Mouse (Mus musculus) intestine, postnatal 0 days (tissue): ENCODE data around the gene Hoxb7. TPM values are rescaled to one million over a fixed set of nuclear protein-coding genes. Genes with fewer than 3 reads are reported as not detected.

Source experiments
- ATAC-seq: fragments of 200-750 bp; cut with Nextera tagmentation; 2 replicates; pipeline ENCODE4 v1.8.0; 2017; ENCODE audit warnings: mild to moderate bottlenecking, moderate TSS enrichment, moderate library complexity
- H3K27ac ChIP-seq: fragments of 300-500 bp; sonication (generic); 2 replicates; pipeline ENCODE4 v1.5.1; 2014; ENCODE audit warnings: mild to moderate bottlenecking, low read depth, low read length, moderate library complexity
- H3K27me3 ChIP-seq: fragments of 300-500 bp; sonication (generic); replicated peaks from 2 replicates; pipeline ENCODE4 v1.6.1; 2014; ENCODE audit warnings: low read length, mixed read lengths; ENCODE audit not compliant: control insufficient read depth, insufficient read depth
- H3K36me3 ChIP-seq: fragments of 300-500 bp; sonication (generic); 2 replicates; pipeline ENCODE4 v1.6.1; 2014; ENCODE audit warnings: mild to moderate bottlenecking, moderate library complexity; ENCODE audit not compliant: control insufficient read depth, insufficient read depth
- H3K4me1 ChIP-seq: fragments of 300-500 bp; sonication (generic); replicated peaks from 2 replicates; pipeline ENCODE4 v1.6.1; 2014; ENCODE audit warnings: antibody characterized with exemption, low read length, mixed read lengths; ENCODE audit not compliant: control insufficient read depth, insufficient read depth
- H3K4me2 ChIP-seq: fragments of 300-500 bp; sonication (generic); replicated peaks from 2 replicates; pipeline ENCODE4 v1.6.1; 2014; ENCODE audit warnings: low read depth, mild to moderate bottlenecking, moderate library complexity
- H3K4me3 ChIP-seq: fragments of 300-500 bp; sonication (generic); 2 replicates; pipeline ENCODE4 v1.5.1; 2014; ENCODE audit warnings: low read depth, low read length
- H3K9ac ChIP-seq: fragments of 300-500 bp; sonication (generic); 2 replicates; pipeline ENCODE4 v1.6.1; 2014; ENCODE audit warnings: mild to moderate bottlenecking, low read depth, low read length
- H3K9me3 ChIP-seq: fragments of 300-500 bp; sonication (generic); 2 replicates; pipeline ENCODE4 v1.6.1; 2016; ENCODE audit warnings: mixed run types; ENCODE audit not compliant: control insufficient read depth
- CTCF ChIP-seq: sonication (generic); IDR thresholded peaks from 2 replicates; pipeline ENCODE4 v1.5.1; 2016; ENCODE audit warnings: low read depth, mild to moderate bottlenecking, control low read depth, antibody characterized with exemption, moderate library complexity
- WGBS: fragments of 180-500 bp; shearing (Covaris S2); extraction: QIAGEN DNeasy Blood & Tissue Kit; methylation state at CpG from one replicate; pipeline ENCODE4 v1.1.7; 2014; 5-methylcytosine and 5-hydroxymethylcytosine counted together
- polyA plus RNA-seq: library from polyadenylated mRNA; unstranded; fragments of >200 nt; fragmentation: Nextera tagmentation; extraction: Ambion mirVana; gene quantifications from 2 replicates; pipeline ENCODE4 v1.2.1, GENCODE M21; 2015

Gene Hoxb7
- polyA plus RNA-seq, 1 experiment from 2014 or later, result 8.5 TPM

DNA sequence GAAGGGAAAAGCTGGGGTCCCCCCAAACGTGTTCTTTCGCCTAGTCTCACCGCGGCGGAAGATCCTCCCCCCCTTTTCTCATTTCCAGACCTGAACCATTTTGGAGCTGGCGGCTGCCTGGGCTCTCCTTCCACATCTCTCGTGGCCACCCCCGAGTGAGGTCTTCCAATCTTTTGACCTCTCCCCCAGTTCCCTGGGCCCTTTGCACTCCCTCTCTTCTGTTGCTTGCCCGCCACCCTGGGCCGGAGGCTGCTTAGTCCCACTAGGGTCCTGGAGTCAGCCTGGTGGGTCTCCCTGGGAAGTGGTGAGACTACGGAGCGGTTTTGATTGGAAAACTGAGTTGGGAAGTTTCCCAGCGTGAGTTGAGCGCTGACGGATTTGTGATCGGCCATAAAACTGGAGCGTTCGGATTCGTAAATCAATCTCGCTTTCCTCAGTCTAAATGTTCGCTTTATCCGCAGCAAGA lies 39.4 kb downstream of the Hoxb7 start:
- Histone ChIP-seq H3K4me2 (peak overlapping the region; percentile 83), H3K9ac (peak overlapping the region; percentile 57), H3K9me3 (no peaks in the 10 kb centered on the region), H3K27ac (peak overlapping the region; percentile 73), H3K36me3 (no peaks in the 10 kb centered on the region), H3K4me3 (peak overlapping the region; percentile 17; the same call in 1 of the 2 replicates), H3K4me1 (no peaks in the 10 kb centered on the region; the same call in 1 of the 2 replicates), H3K27me3 (peaks cover 12% of the 10 kb centered on the region)
- no peak for ATAC-seq
- WGBS, result 26% methylated on average over 22 of the region's 22 CpGs
- TF ChIP-seq CTCF, result no peak

DNA sequence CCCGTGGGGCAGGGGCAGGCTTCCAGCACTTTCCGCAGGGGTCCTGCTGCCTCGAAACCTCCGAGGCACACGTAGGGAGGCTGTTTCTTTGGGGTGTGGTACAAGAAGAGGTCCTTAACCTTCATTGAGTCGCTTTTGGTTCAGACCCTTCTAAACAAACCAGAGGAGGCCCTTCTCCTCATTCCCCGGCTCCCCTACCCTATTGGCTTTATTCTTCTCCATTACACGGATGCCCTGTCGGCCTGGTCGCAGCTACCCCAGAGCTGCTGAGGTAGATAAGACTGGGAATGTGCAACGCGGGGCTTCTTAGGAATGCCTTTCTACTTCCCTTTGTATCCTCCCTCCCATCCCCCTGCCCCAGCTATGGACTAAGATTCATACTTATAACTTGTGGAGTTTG lies 40.3 kb downstream of the Hoxb7 start:
- H3K27me3 ChIP-seq, result peaks cover 13% of the 10 kb centered on the region
- H3K4me2 ChIP-seq, result peak overlapping the region; percentile 83
- peak overlapping the region; percentile 37; the same call in 1 of the 2 replicates for H3K9ac ChIP-seq
- H3K27ac ChIP-seq, result peak overlapping the region; percentile 73; the same call in 1 of the 2 replicates
- H3K9me3 ChIP-seq, result no peaks in the 10 kb centered on the region
- no peaks in the 10 kb centered on the region for H3K36me3 ChIP-seq
- WGBS, result 32% methylated on average over 12 of the region's 12 CpGs
- no peak for TF ChIP-seq CTCF
- no peak overlapping the region for H3K4me3 ChIP-seq
- no peak for ATAC-seq
- H3K4me1 ChIP-seq, result no peaks in the 10 kb centered on the region; the same call in 1 of the 2 replicates

GRCm38 (mm10) chr11:96327122-96327521 lies 40.7 kb downstream of the Hoxb7 start:
- Histone ChIP-seq H3K9me3 (no peaks in the 10 kb centered on the region), H3K4me2 (peak overlapping the region; percentile 83; the same call in 1 of the 2 replicates), H3K36me3 (no peaks in the 10 kb centered on the region), H3K27ac (peak overlapping the region; percentile 73; the same call in 1 of the 2 replicates), H3K27me3 (peaks cover 17% of the 10 kb centered on the region), H3K4me1 (peaks cover 3% of the 10 kb centered on the region; the same call in 1 of the 2 replicates), H3K4me3 (no peak overlapping the region), H3K9ac (peak overlapping the region; percentile 37; the same call in 1 of the 2 replicates)
- no peak for TF ChIP-seq CTCF
- WGBS, result 42% methylated on average over 7 of the region's 7 CpGs
- no peak for ATAC-seq

- WGBS, result 54% methylated on average over 5 of the region's 5 CpGs
- H3K9me3 ChIP-seq, result no peaks in the 10 kb centered on the region
- peaks cover 3% of the 10 kb centered on the region; the same call in 1 of the 2 replicates for H3K4me1 ChIP-seq
- TF ChIP-seq CTCF, result no peak
- no peak overlapping the region for H3K4me3 ChIP-seq
- H3K4me2 ChIP-seq, result peak overlapping the region; percentile 83; the same call in 1 of the 2 replicates
- H3K27ac ChIP-seq, result no peak overlapping the region; the same call in 1 of the 2 replicates
- peaks cover 24% of the 10 kb centered on the region for H3K27me3 ChIP-seq
- no peaks in the 10 kb centered on the region for H3K36me3 ChIP-seq
- no peak overlapping the region for H3K9ac ChIP-seq
- no peak for ATAC-seq
Measured at GRCm38 (mm10) chr11:96327750-96328149, 41.3 kb downstream of the Hoxb7 start.

DNA sequence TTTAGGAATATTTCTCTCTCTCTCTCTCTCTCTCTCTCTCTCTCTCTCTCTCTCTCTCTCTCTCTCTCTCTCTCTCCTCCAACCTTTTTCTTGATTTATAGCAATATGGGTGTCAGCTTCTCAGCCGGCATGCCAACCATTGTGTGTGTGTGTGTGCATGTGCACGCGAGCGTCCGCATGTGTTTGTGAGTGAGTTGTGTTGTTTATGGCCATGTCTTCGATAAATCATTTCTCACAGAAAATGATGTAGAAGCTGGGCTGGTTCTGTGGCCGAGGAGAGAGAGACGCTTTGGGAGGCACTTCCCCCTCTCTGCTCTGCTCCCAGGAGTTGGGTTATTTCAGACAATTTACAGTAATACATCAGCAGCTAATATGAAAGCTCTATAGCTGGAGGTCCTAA lies 42.2 kb downstream of the Hoxb7 start:
- H3K4me3 ChIP-seq, result no peak overlapping the region
- peaks cover 3% of the 10 kb centered on the region; the same call in 1 of the 2 replicates for H3K4me1 ChIP-seq
- H3K27me3 ChIP-seq, result peaks cover 32% of the 10 kb centered on the region
- WGBS, result 34% methylated on average over 8 of the region's 8 CpGs
- no peak overlapping the region for H3K27ac ChIP-seq
- TF ChIP-seq CTCF, result no peak
- H3K36me3 ChIP-seq, result no peaks in the 10 kb centered on the region
- 0 out of 2 replicates have a peak overlapping the region, but pooled peaks have one; percentile 24 for H3K4me2 ChIP-seq
- H3K9me3 ChIP-seq, result no peaks in the 10 kb centered on the region
- no peak for ATAC-seq
- no peak overlapping the region for H3K9ac ChIP-seq

DNA sequence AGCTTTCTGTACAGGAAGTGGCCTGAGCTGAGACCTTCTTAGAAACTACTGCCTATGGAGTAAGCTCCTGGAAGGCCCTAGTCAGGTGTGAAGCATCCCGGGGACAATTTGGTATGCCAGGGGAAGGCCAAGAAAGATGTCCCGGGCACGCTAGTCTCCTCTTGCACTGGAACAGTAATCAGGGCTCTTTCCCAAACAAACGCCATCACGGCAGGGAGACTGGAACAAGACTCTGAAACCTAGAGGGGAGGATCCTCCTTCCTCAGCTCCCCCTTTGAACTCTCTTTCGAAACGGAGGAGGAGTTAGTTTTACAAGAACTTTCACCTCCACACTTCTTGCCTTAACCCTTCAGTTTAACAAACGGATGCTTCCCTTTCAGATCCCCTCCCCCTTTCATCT lies 45.7 kb downstream of the Hoxb7 start:
- Histone ChIP-seq H3K9ac (no peak overlapping the region), H3K4me1 (peaks cover 6% of the 10 kb centered on the region; the same call in 1 of the 2 replicates), H3K4me2 (peak overlapping the region; percentile 66), H3K9me3 (no peaks in the 10 kb centered on the region), H3K27ac (peak overlapping the region; percentile 78), H3K27me3 (peaks cover 22% of the 10 kb centered on the region), H3K36me3 (no peaks in the 10 kb centered on the region), H3K4me3 (peak overlapping the region; percentile 31)
- WGBS, result 18% methylated on average over 8 of the region's 8 CpGs
- no peak for TF ChIP-seq CTCF
- no peak for ATAC-seq
